Mouse (Mus musculus): ENCODE measurements around the gene Ear1. TPM values are rescaled to one million over a fixed set of nuclear protein-coding genes. Genes with fewer than 3 reads are reported as not detected.
"Not testable (repeated sequence)": the region's sequence is repeated elsewhere in the genome, so short reads cannot be mapped to it uniquely, and the experiment has no call there.

The Ear1 gene
- total RNA-seq, 2 experiments from 2014 or later, result not detected

DNA sequence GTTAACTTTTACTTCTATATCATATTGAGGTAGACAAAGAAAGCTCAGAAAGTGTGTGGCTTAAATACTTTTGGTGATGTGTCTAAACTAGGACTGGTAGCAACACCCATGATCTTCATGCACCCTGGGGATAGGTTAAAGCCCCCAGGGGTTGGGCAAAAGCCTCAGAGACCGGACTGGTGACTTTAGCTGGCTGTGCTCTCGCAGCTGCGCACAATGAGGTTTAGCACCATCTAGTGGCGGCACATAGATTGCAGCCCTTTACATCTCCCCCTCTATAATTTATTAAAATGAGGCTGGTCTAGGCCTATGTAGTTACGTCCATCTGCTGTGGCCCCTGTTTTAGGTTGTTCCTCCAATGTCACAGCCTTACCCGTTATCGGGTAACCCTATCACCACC, 70.9 kb downstream of the Ear1 start:
- intact Hi-C loops (cut with DNase I); DNase-seq (ENCODE audit: low spot score in 2 of 2): not testable (repeated sequence)

DNA sequence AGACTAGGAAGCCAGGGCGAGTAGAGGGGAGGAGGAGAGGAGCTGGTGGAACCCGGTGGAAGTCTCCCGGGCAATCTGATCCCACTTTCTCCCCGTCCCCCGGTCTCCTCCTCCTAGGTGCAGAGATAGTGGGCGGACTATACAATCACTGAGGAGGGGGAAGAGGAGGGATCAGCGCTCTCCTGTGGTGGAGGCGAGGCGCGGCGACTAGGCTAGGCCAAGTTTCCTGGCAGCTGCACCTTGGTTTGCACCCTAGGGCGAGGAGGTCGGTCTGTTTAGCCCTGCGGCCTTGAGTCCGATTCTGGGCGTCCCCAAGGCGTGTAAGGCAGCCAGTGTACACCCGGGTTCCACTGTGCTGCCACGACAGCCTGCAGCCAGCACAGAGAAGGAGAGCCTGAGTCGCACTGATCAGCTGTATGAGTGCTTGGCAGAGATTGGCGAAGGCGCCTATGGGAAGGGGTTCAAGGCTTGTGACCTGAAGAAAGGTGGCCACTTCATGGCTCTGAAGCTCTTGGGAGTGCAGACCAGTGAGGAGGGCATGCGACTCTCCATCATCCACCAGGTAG, 78.3 kb downstream of the Ear1 start:
- DNase-seq (ENCODE audit: low spot score in 2 of 2); intact Hi-C loops (cut with DNase I): not testable (repeated sequence)

DNA sequence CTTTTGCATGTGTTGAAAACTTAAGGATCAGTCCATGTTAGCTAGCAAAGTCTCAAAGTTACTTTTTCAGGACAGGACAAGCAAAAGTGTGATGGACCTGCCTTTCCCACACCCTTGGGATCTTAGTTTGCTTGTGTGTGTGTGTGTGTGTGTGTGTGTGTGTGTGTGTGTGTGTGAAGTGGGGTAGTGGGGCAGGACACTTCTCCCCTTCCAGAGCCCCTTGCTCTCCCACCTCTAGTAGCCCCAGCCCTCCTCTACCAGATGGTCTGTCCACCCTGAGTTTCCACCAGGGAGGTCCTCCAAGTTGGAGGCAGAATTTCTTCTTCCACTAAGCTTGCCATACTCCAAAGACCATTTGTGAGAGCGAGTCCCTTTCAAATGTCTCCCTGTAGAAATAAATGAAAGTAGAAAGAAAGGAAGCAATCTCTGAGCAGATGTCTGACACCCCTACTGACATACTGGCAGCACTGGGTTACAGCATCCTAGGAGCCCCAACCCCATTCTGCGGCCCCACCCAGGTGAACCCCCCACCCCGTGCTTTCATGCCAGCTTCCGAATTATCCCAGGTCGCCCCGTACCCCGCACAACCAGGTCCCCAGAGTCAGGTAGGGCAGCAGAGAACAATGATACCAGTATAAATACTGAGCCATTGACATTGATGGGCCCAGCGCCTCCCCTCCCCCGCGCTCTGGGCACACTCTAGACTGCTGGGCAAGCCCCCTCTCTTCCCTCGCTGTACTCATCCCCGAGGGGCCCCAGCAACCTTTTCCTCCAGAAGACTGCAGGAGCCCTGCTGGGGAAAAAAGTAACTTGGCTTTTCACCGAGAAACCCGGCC, 79.0 kb downstream of the Ear1 start:
- intact Hi-C loops (cut with DNase I), result no loop called here
- no peak for DNase-seq (ENCODE audit: low spot score in 2 of 2)

DNA sequence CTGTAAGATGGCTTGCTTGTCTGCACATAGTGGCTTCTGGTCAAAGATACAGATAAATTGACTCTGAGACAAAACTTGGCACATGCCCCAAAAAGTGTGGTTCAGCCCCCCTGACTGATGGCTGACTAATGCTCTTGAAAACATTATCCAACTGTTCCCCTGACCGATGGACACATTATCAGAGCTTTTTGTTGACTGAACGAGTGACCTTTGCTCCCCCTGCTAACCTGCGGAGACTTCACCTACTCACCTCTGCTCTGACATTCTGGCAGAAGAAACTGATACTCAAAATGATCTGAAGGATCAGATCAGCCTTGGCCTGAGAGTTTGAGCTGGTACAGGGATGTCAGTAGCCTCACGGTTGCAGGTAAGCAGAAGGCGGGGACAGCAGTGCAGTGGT, 81.5 kb downstream of the Ear1 start:
- intact Hi-C loops (cut with DNase I); DNase-seq (ENCODE audit: low spot score in 2 of 2): not testable (repeated sequence)

DNA sequence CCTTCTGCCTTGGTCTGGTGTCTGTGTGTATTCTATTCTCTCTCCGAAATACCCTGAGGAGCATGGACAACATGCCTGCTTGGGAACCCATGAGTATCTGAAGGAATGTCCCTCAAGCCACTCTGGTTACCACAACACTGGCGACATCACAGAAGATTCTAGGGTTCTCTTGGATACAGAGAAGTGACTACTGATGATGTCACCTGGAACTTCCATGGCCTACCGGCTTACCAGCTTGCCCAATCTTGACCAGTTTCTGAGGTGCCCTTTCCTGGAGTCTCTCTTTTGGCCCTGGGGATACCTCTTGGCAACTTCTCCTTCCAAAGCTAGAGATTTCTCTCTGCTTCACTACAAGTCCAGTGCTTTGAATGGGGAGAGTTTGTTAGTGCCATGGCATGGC, 90.7 kb downstream of the Ear1 start, which contains the start of gene Gm8180:
Gm8180 (minus strand) TSS at position 101 of the 400 bp plus-strand sequence.
- DNase-seq (ENCODE audit: low spot score in 2 of 2); intact Hi-C loops (cut with DNase I): not testable (repeated sequence)

Other genes with a start within 250 kb of the Ear1 start
- gene Gm8165, start 198.3 kb downstream of the Ear1 start, total RNA-seq (2021), result not detected
- gene Gm7324, start 177.7 kb downstream of the Ear1 start, total RNA-seq (2021), result 1 to 10 TPM; 1.1 to 2.3 TPM
- not detected for gene Gm16506, start 148.0 kb downstream of the Ear1 start, total RNA-seq (2021)
- gene Gm6526, start 127.7 kb downstream of the Ear1 start, total RNA-seq (2021), result not detected
- gene Gm8180, start 90.8 kb downstream of the Ear1 start, total RNA-seq (2021), result not detected
- not detected for gene Ear10, start 48.0 kb upstream of the Ear1 start, total RNA-seq (2021)
- gene Gm8113, start 49.9 kb upstream of the Ear1 start, total RNA-seq (2021), result not detected
- not detected for gene Ang5, start 81.6 kb upstream of the Ear1 start, total RNA-seq (2021)
- gene Ang6, start 126.8 kb upstream of the Ear1 start, total RNA-seq (2021), result not detected
- not detected for gene Ear2, start 227.1 kb upstream of the Ear1 start, total RNA-seq (2021)
- not detected for gene Gm3327, start 248.3 kb upstream of the Ear1 start, total RNA-seq (2021)

All from left cerebral cortex, postnatal 25 days (tissue).